ENCODE assay signal across 8 mouse cellular contexts in the genomic region with DNA sequence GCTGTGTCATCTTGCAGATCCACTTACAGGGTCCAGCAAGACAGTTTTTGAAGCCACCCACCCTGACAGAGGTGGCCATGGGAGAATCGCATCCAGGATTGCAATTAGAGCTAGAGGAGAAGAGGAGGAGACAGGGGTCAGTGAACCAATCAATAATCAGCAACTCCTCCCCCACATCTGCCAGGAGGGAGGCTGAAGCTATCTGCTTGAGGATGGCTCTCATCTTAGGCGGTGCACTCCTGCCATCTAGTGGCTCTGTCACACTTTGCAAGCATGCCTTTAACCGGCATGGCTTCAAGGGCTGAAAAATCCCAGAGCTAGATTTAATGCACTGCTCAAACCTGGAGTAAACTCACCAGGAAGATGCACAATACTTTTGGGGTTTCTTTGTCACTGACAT.
DNase-seq lines count a peak whose midpoint lies in the region; ATAC-seq and TF ChIP-seq lines count a peak whose summit lies in the region.

No protein-coding gene starts in this region.

- no peaks in the 10 kb centered on the region for H3K9me3 ChIP-seq in liver, postnatal 0 days (ENCODE audit: low read length)

- H3K4me2 ChIP-seq in liver, postnatal 0 days (ENCODE audit: low read depth, low read length), result no peak overlapping the region

- WGBS in liver, postnatal 0 days (ENCODE audit: insufficient replicate concordance), result 0% methylated on average over 3 of the region's 3 CpGs
- WGBS in olfactory bulb, adult 2 months, result 2% methylated on average over 3 of the region's 3 CpGs

- TF ChIP-seq POLR2A in bone marrow macrophage, adult 2 months (IDR thresholded peaks at IDR 0.05; ENCODE audit: borderline replicate concordance, low read depth, low read length), result no peak
- no peak for TF ChIP-seq POLR2A in olfactory bulb, adult 2 months (IDR thresholded peaks at IDR 0.05; ENCODE audit: insufficient read depth, low read depth, low read length)

- TF ChIP-seq CTCF in bone marrow macrophage, adult 2 months (IDR thresholded peaks at IDR 0.05; ENCODE audit: low read depth, low read length), result peak; percentile 52; the same call in 1 of the 2 replicates
- peak; percentile 90 for TF ChIP-seq CTCF in liver, postnatal 0 days (IDR thresholded peaks at IDR 0.05; ENCODE audit: low read depth)
- TF ChIP-seq CTCF in olfactory bulb, adult 2 months (IDR thresholded peaks at IDR 0.05; ENCODE audit: insufficient read depth, low read depth, low read length), result peak; percentile 71

- H3K36me3 ChIP-seq in liver, postnatal 0 days (replicated peaks; ENCODE audit: insufficient read depth, low read length), result no peaks in the 10 kb centered on the region

- no peaks in the 10 kb centered on the region for H3K27me3 ChIP-seq in liver, postnatal 0 days (ENCODE audit: insufficient read depth, low read length)

- DNase-seq in CD4-positive, CD25-positive, alpha-beta regulatory T cell, adult 2 months (ENCODE audit: low read depth, low spot score), result peak; percentile 73
- peak; percentile 34 for DNase-seq in fibroblast of lung, adult 2 months (ENCODE audit: low read depth)
- peak; percentile 73 to 86 for DNase-seq in heart, postnatal 10 days
- peak; percentile 62 to 83 for DNase-seq in kidney, postnatal 36 days
- DNase-seq in liver, postnatal 0 days, result peak; percentile 74
- peak; percentile 69 for DNase-seq in thymus, postnatal 0 days (ENCODE audit: low spot score)

- no peak overlapping the region for H3K27ac ChIP-seq in bone marrow macrophage, adult 2 months (ENCODE audit: insufficient read depth, low read depth, low read length)
- no peak overlapping the region for H3K27ac ChIP-seq in liver, postnatal 0 days (ENCODE audit: low read depth)
- no peak overlapping the region for H3K27ac ChIP-seq in olfactory bulb, adult 2 months (ENCODE audit: insufficient read depth, low read depth, low read length)

- no peak overlapping the region for H3K9ac ChIP-seq in liver, postnatal 0 days (replicated peaks)

- no peak for TF ChIP-seq EP300 in liver, postnatal 0 days (IDR thresholded peaks at IDR 0.05; ENCODE audit: low read depth)

- ATAC-seq in liver, postnatal 0 days, result peak; percentile 67

- intact Hi-C loops in heart, postnatal 10 days (cut with DNase I), result loop anchor here (2.0 to 5.0 kb wide), 4 partner anchors 298 to 681 kb away; no protein-coding TSS in a partner anchor

- H3K4me1 ChIP-seq in bone marrow macrophage, adult 2 months (ENCODE audit: control insufficient read depth, insufficient read depth, low read length), result no peaks in the 10 kb centered on the region
- no peaks in the 10 kb centered on the region for H3K4me1 ChIP-seq in liver, postnatal 0 days (ENCODE audit: insufficient read depth)
- H3K4me1 ChIP-seq in olfactory bulb, adult 2 months (ENCODE audit: control insufficient read depth, insufficient read depth, low read length), result peaks cover 2% of the 10 kb centered on the region

- no peak overlapping the region for H3K4me3 ChIP-seq in bone marrow macrophage, adult 2 months (ENCODE audit: insufficient read depth, low read length)
- no peak overlapping the region for H3K4me3 ChIP-seq in liver, postnatal 0 days (ENCODE audit: low read depth, low read length)
- H3K4me3 ChIP-seq in olfactory bulb, adult 2 months (ENCODE audit: insufficient read depth, low read depth, low read length), result no peak overlapping the region
